Mouse (Mus musculus) CH12.LX (cell line): Measurements from ENCODE around the gene P3h3.

Experiments used
- CTCF ChIP-seq, 2 experiments: IDR thresholded peaks in 1 of 2; conservative IDR thresholded peaks in 1 of 2; 2 replicates each; pipeline ENCODE4 v1.5.1; 2011 to 2012; ENCODE audit warnings: low read depth in 2 of 2, low read length in 2 of 2, improper control_type of control experiment in 1 of 2, inconsistent platforms in 1 of 2, mild to moderate bottlenecking in 1 of 2, moderate library complexity in 1 of 2
- NELFE ChIP-seq: IDR thresholded peaks from 2 replicates; pipeline ENCODE4 v1.6.1; 2011; ENCODE audit warnings: low read depth, low read length, improper control_type of control experiment

DNA sequence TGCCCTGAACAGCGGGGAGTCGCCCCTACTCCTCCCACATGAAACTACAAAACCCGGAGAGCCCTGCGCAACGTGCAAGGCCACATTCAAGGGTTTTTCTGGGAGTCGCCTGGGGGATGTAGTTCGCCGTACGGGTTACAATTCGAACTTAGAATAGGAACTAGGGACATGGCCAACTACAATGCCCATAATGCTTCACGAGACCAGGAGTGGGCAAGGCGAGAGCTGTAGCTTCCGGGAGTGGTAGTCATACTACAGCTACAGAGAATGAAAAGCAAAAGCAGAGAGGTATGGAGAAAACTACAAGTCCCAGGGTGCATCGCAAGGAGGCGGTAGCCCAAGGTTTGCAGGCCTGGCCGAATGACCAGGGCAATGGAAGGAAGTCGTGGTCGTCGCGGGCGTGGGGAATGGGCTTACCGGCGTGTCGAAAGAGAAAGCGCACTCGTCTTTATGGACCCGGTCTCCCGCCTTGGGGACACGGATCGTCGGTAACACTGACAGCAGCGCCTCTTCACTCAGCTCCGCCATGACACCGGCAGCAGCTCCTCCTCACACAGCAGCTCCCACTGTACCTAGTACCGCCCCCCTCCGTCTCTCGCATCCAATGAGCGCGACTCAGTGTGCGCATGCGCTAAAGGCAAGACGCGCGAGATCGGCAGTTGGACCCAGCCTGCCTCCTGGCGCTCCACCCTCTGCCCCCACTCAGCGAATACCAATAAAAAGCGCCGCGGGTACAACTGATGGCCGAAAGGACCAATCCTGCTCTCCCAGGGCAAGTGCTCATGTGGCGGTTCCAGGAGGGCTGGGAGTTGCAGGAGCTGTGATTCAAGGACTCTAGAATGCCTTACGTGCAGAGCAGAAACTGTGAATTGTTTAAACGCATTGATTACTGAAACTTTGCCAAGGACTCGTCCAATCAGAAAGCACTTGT is 28.4 kb downstream of the P3h3 start, which contains the start of the genes Usp5 and Cdca3:
- TF ChIP-seq NELFE (peak; percentile 75), CTCF (conservative IDR thresholded peaks at IDR 0.05 in 1 of 2, IDR thresholded peaks at IDR 0.05 in 1 of 2; ENCODE audit: low read depth in 2 of 2, low read length in 2 of 2) (no peak)
